ENCODE assay signal across 10 mouse cellular contexts in genomic region chr5:36385062-36385461, GRCm38 (mm10). TPM values are rescaled to one million over a fixed set of nuclear protein-coding genes. Genes with fewer than 3 reads are reported as not detected.
DNase-seq lines count a peak whose midpoint lies in the region; ATAC-seq and TF ChIP-seq lines count a peak whose summit lies in the region.
"Had no signal": no experiment of that assay in that cellular context is flagged by ENCODE, and none has a peak within 500 bp of the region (broad histone marks: within the 10 kb centered on the region; RNA-seq: fewer than 3 reads in every experiment).

No protein-coding gene starts in this region.

- intact Hi-C loops in heart, adult 2 months (cut with DNase I) = no loop called here
- intact Hi-C loops in heart, postnatal 36 days (cut with DNase I) = no loop called here

- no peak for ATAC-seq in embryonic facial prominence, embryonic 12.5 days (ENCODE audit: insufficient number of reproducible peaks, insufficient read depth, low FRiP score, low TSS enrichment)
- peak; percentile 65 for ATAC-seq in intestine, embryonic 14.5 days (replicated peaks; ENCODE audit: low FRiP score, low TSS enrichment, low read depth)
- no peak for ATAC-seq in erythroblast, adult 5-6 weeks (replicated peaks; ENCODE audit: low FRiP score, poor library complexity, severe bottlenecking)
- no peak for ATAC-seq in midbrain, embryonic 11.5 days (ENCODE audit: low FRiP score)

- H3K4me3 ChIP-seq in heart, adult 2 months = no peak overlapping the region
- H3K4me3 ChIP-seq in embryonic facial prominence, embryonic 12.5 days = no peak overlapping the region
- H3K4me3 ChIP-seq in intestine, embryonic 14.5 days (ENCODE audit: low read depth, low read length) = no peak overlapping the region
- H3K4me3 ChIP-seq in midbrain, embryonic 11.5 days (ENCODE audit: low read depth, low read length) = no peak overlapping the region
- H3K4me3 ChIP-seq: midbrain, embryonic 10.5 days had no signal

- no peaks in the 10 kb centered on the region for H3K27me3 ChIP-seq in heart, adult 2 months (ENCODE audit: control insufficient read depth, insufficient read depth, low read length)
- H3K27me3 ChIP-seq in embryonic facial prominence, embryonic 12.5 days = no peaks in the 10 kb centered on the region
- H3K27me3 ChIP-seq in intestine, embryonic 14.5 days (replicated peaks; ENCODE audit: control insufficient read depth, insufficient read depth, low read length) = no peaks in the 10 kb centered on the region
- H3K27me3 ChIP-seq in midbrain, embryonic 11.5 days (ENCODE audit: control insufficient read depth, insufficient read depth, low read length) = peaks cover 22% of the 10 kb centered on the region

- H3K4me1 ChIP-seq in heart, adult 2 months (ENCODE audit: control insufficient read depth, insufficient read depth, low read length) = peaks cover 8% of the 10 kb centered on the region; the same call in 1 of the 2 replicates
- peaks cover 25% of the 10 kb centered on the region for H3K4me1 ChIP-seq in embryonic facial prominence, embryonic 12.5 days
- peaks cover 20% of the 10 kb centered on the region for H3K4me1 ChIP-seq in intestine, embryonic 14.5 days (replicated peaks; ENCODE audit: control insufficient read depth, insufficient read depth, low read length)
- H3K4me1 ChIP-seq in midbrain, embryonic 11.5 days (ENCODE audit: control insufficient read depth, insufficient read depth, low read length) = peaks cover 15% of the 10 kb centered on the region

- TF ChIP-seq CTCF in heart, adult 2 months (IDR thresholded peaks at IDR 0.05) = no peak

- peak in 1 of 2 experiments; percentile 57 for DNase-seq in heart, adult 2 months
- no peak for DNase-seq in heart, postnatal 36 days
- DNase-seq in intestine, embryonic 14.5 days (ENCODE audit: low spot score) = no peak
- DNase-seq in lung, postnatal 14 days = peak; percentile 40
- DNase-seq in adrenal gland, postnatal 10 days = no peak
- DNase-seq in midbrain, embryonic 11.5 days (ENCODE audit: low spot score, missing footprints) = no peak
- DNase-seq: layer of hippocampus, postnatal 36 days had no signal

- peak overlapping the region; percentile 17; the same call in 1 of the 2 replicates for H3K4me2 ChIP-seq in embryonic facial prominence, embryonic 12.5 days (replicated peaks)
- H3K4me2 ChIP-seq in intestine, embryonic 14.5 days (ENCODE audit: low read length) = peak overlapping the region; percentile 5; the same call in 1 of the 2 replicates
- no peak overlapping the region for H3K4me2 ChIP-seq in midbrain, embryonic 11.5 days

- H3K79me2 ChIP-seq in heart, adult 2 months (replicated peaks; ENCODE audit: control insufficient read depth, insufficient read depth, low read length) = no peaks in the 10 kb centered on the region

- H3K9ac ChIP-seq in heart, adult 2 months (ENCODE audit: low read depth, low read length) = no peak overlapping the region
- no peak overlapping the region for H3K9ac ChIP-seq in embryonic facial prominence, embryonic 12.5 days
- H3K9ac ChIP-seq in intestine, embryonic 14.5 days (ENCODE audit: low read length) = no peak overlapping the region
- H3K9ac ChIP-seq in midbrain, embryonic 11.5 days (ENCODE audit: low read length) = no peak overlapping the region

- peak overlapping the region; percentile 12; the same call in 1 of the 2 replicates for H3K27ac ChIP-seq in heart, adult 2 months
- peak overlapping the region; percentile 72 for H3K27ac ChIP-seq in embryonic facial prominence, embryonic 12.5 days
- H3K27ac ChIP-seq in intestine, embryonic 14.5 days (ENCODE audit: low read depth) = no peak overlapping the region
- no peak overlapping the region for H3K27ac ChIP-seq in midbrain, embryonic 11.5 days (ENCODE audit: low read depth, low read length)

- no peaks in the 10 kb centered on the region for H3K36me3 ChIP-seq in heart, adult 2 months (ENCODE audit: control insufficient read depth, insufficient read depth, low read length)
- H3K36me3 ChIP-seq in embryonic facial prominence, embryonic 12.5 days = no peaks in the 10 kb centered on the region
- no peaks in the 10 kb centered on the region for H3K36me3 ChIP-seq in intestine, embryonic 14.5 days (ENCODE audit: control insufficient read depth, insufficient read depth, low read length)
- no peaks in the 10 kb centered on the region for H3K36me3 ChIP-seq in midbrain, embryonic 11.5 days (ENCODE audit: control insufficient read depth, insufficient read depth, low read length)
- H3K36me3 ChIP-seq: midbrain, embryonic 10.5 days had no signal

- 25% methylated on average over 5 of the region's 5 CpGs for WGBS in heart, adult 2 months
- 4% methylated on average over 5 of the region's 5 CpGs for WGBS in embryonic facial prominence, embryonic 12.5 days
- 6% methylated on average over 5 of the region's 5 CpGs for WGBS in intestine, embryonic 14.5 days
- 42% methylated on average over 5 of the region's 5 CpGs for WGBS in midbrain, embryonic 11.5 days

- no peaks in the 10 kb centered on the region for H3K9me3 ChIP-seq in embryonic facial prominence, embryonic 12.5 days
- no peaks in the 10 kb centered on the region for H3K9me3 ChIP-seq in intestine, embryonic 14.5 days (ENCODE audit: control insufficient read depth, low read length)
- H3K9me3 ChIP-seq in midbrain, embryonic 11.5 days (ENCODE audit: control insufficient read depth, low read length) = no peaks in the 10 kb centered on the region
- H3K9me3 ChIP-seq: midbrain, embryonic 10.5 days had no signal

- no peak for TF ChIP-seq POLR2A in heart, adult 2 months (IDR thresholded peaks at IDR 0.05; ENCODE audit: insufficient read depth, low read depth, low read length)

- TF ChIP-seq EP300 in heart, adult 2 months (IDR thresholded peaks at IDR 0.05; ENCODE audit: insufficient read depth, low read depth, low read length) = no peak; the same call in none of the 2 replicates

RNA-seq across cellular contexts. Expression of gene Sorcs2, which starts 12.9 kb away (rescaled TPM):
- 1 to 10 TPM; 6.0 to 7.7 TPM for total RNA-seq in heart, adult 2 months (2021)
- 9.0 and 14.5 TPM in 2 replicates for polyA plus RNA-seq in heart, adult 2 months (2012; rRNA removed)
- 10 to 100 TPM; 10.5 to 11.4 TPM for total RNA-seq in heart, postnatal 36 days (2021)
- 12.7 and 12.9 TPM in 2 replicates for polyA plus RNA-seq in embryonic facial prominence, embryonic 12.5 days (2016; fragmentation: Nextera tagmentation; extraction: Ambion mirVana)
- polyA plus RNA-seq in intestine, embryonic 14.5 days (2014; fragmentation: Nextera tagmentation; extraction: Ambion mirVana) = 12.8 and 14.4 TPM in 2 replicates
- 10 to 100 TPM; 11.4 to 14.6 TPM for total RNA-seq in adrenal gland, postnatal 10 days (2021)
- total RNA-seq in erythroblast, adult 5-6 weeks (2015; ENCODE audit: low replicate concordance) = not detected in 2 replicates
- not detected in 2 replicates for total RNA-seq in erythroblast, adult 5-6 weeks (2017; ENCODE audit: low replicate concordance)
- polyA plus RNA-seq in midbrain, embryonic 11.5 days (2014; fragmentation: Nextera tagmentation; extraction: Ambion mirVana) = 6.7 and 7.3 TPM in 2 replicates

Comparison
In these comparisons a context has a peak if more than half of its experiments do, and no peak if none do; other contexts are left out.
1. H3K27ac ChIP-seq: peak in heart, adult 2 months (single experiment) and embryonic facial prominence, embryonic 12.5 days (single experiment); none in intestine, embryonic 14.5 days (single experiment) and midbrain, embryonic 11.5 days (single experiment).
2. RNA of gene Sorcs2, which starts 12.9 kb away (total RNA-seq): 11.4 to 14.6 TPM in adrenal gland, postnatal 10 days, 10.5 to 11.4 TPM in heart, postnatal 36 days and 6.0 to 7.7 TPM in heart, adult 2 months; not detected in erythroblast, adult 5-6 weeks; every median in the first group is over 4 times any median in the second.